Mouse (Mus musculus) C2C12 (cell line): ENCODE measurements at regions not wholly inside any gene's neighbourhood (a gene's known extent, or its start where the extent isn't known, plus 50 kb on each side); places are given as distances from the start of the nearest gene placed in this dataset.

ENCODE experiments used
- FOSL1 ChIP-seq: IDR thresholded peaks from one replicate; pipeline ENCODE4 v1.8.0; 2011; ENCODE audit warnings: mild to moderate bottlenecking, low read length; ENCODE audit not compliant: poor library complexity, insufficient read depth, severe bottlenecking
- MAX ChIP-seq: IDR thresholded peaks from one replicate; pipeline ENCODE4 v1.6.1; 2011; ENCODE audit warnings: mild to moderate bottlenecking, control low read depth

DNA sequence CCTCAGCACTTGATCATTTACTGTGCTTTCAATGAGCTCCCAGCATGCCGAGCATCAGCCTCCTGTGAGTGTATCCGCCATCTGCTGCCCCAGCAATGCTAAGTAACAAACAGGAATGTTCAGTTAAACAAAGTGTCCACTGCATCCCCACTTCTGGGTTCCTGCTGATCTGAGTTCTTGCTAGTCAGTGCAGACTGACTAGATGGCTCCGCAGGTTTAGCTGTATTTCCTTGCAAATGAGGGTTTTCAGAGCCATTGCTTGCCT is 91.3 kb upstream of the Irs2 start:
- TF ChIP-seq FOSL1 (no peak), MAX (no peak)
